Comparison of ENCODE assay signal across 10 mouse cellular contexts in genomic region chrX:53670696-53671095, GRCm38 (mm10). TPM values are rescaled to one million over a fixed set of nuclear protein-coding genes. Genes with fewer than 3 reads are reported as not detected.
DNase-seq lines count a peak whose midpoint lies in the region; ATAC-seq and TF ChIP-seq lines count a peak whose summit lies in the region.
"Not testable (repeated sequence)": the region's sequence is repeated elsewhere in the genome, so short reads cannot be mapped to it uniquely, and the experiment has no call there.
"Had no signal": no experiment of that assay in that cellular context is flagged by ENCODE, and none has a peak within 500 bp of the region (broad histone marks: within the 10 kb centered on the region; RNA-seq: fewer than 3 reads in every experiment).

No protein-coding gene starts in this region.

- not testable (repeated sequence) for H3K4me1 ChIP-seq in embryonic facial prominence, embryonic 10.5 days; forebrain, embryonic 16.5 days (replicated peaks; ENCODE audit: control insufficient read depth, insufficient read depth, low read length); hindbrain, embryonic 10.5 days (replicated peaks); kidney, adult 2 months (ENCODE audit: control insufficient read depth, insufficient read depth, low read length); liver, adult 2 months (ENCODE audit: control insufficient read depth, insufficient read depth, low read length); midbrain, embryonic 10.5 days; neural tube, embryonic 15.5 days

- not testable (repeated sequence) for H3K27me3 ChIP-seq in embryonic facial prominence, embryonic 10.5 days (replicated peaks; ENCODE audit: low read depth, poor library complexity, severe bottlenecking); forebrain, embryonic 16.5 days (replicated peaks; ENCODE audit: control insufficient read depth, insufficient read depth, low read length); hindbrain, embryonic 10.5 days (ENCODE audit: insufficient read depth, poor library complexity, severe bottlenecking); kidney, adult 2 months (replicated peaks; ENCODE audit: control insufficient read depth, insufficient read depth, low read length); liver, adult 2 months (ENCODE audit: control insufficient read depth, insufficient read depth, low read length); midbrain, embryonic 10.5 days (ENCODE audit: low read depth, poor library complexity, severe bottlenecking); neural tube, embryonic 15.5 days (replicated peaks)

- not testable (repeated sequence) for TF ChIP-seq CTCF in kidney, adult 2 months (conservative IDR thresholded peaks at IDR 0.05; ENCODE audit: insufficient read depth, insufficient read length, low read depth, low read length); liver, adult 2 months (IDR thresholded peaks at IDR 0.05; ENCODE audit: low read depth, low read length)

- peak; percentile 39 for ATAC-seq in forebrain, embryonic 16.5 days
- ATAC-seq in neural tube, embryonic 15.5 days (ENCODE audit: low FRiP score) = peak; percentile 67

- TF ChIP-seq POLR2A in kidney, adult 2 months (IDR thresholded peaks at IDR 0.05; ENCODE audit: low read depth, low read length); liver, adult 2 months (IDR thresholded peaks at IDR 0.05; ENCODE audit: extremely low read depth, insufficient read depth, low read length): not testable (repeated sequence)

- not testable (repeated sequence) for H3K79me2 ChIP-seq in liver, adult 2 months (ENCODE audit: control insufficient read depth, insufficient read depth, low read length)

- DNase-seq in CD4-positive, CD25-positive, alpha-beta regulatory T cell, adult 2 months (ENCODE audit: low read depth, low spot score) = peak; percentile 1
- not testable (repeated sequence) for DNase-seq in embryonic facial prominence, embryonic 10.5 days (ENCODE audit: low spot score); hindbrain, embryonic 10.5 days (ENCODE audit: low spot score); kidney, adult 2 months; liver, adult 2 months (ENCODE audit: extremely low read depth, low read depth, low spot score); midbrain, embryonic 10.5 days (ENCODE audit: low spot score)

- H3K9ac ChIP-seq in forebrain, embryonic 16.5 days (replicated peaks; ENCODE audit: low read depth, low read length) = peak overlapping the region; percentile 39; the same call in 1 of the 2 replicates
- not testable (repeated sequence) for H3K9ac ChIP-seq in liver, adult 2 months (ENCODE audit: low read depth, low read length); neural tube, embryonic 15.5 days (replicated peaks)

- H3K4me2 ChIP-seq in forebrain, embryonic 16.5 days (ENCODE audit: low read length) = peak overlapping the region; percentile 49
- peak overlapping the region; percentile 49 for H3K4me2 ChIP-seq in neural tube, embryonic 15.5 days

- WGBS in embryonic facial prominence, embryonic 10.5 days = 16% methylated on average over 4 of the region's 4 CpGs
- 22% methylated on average over 4 of the region's 4 CpGs for WGBS in forebrain, embryonic 16.5 days
- 18% methylated on average over 4 of the region's 4 CpGs for WGBS in hindbrain, embryonic 10.5 days
- 18% methylated on average over 4 of the region's 4 CpGs for WGBS in kidney, adult 2 months
- WGBS in liver, adult 2 months = 7% methylated on average over 3 of the region's 4 CpGs
- 14% methylated on average over 4 of the region's 4 CpGs for WGBS in midbrain, embryonic 10.5 days
- WGBS in neural tube, embryonic 15.5 days = 30% methylated on average over 3 of the region's 4 CpGs

- not testable (repeated sequence) for H3K9me3 ChIP-seq in embryonic facial prominence, embryonic 10.5 days; forebrain, embryonic 16.5 days (ENCODE audit: control insufficient read depth, low read length); hindbrain, embryonic 10.5 days; midbrain, embryonic 10.5 days (replicated peaks); neural tube, embryonic 15.5 days (replicated peaks)

- H3K4me3 ChIP-seq in embryonic facial prominence, embryonic 10.5 days = peak overlapping the region; percentile 46
- H3K4me3 ChIP-seq in forebrain, embryonic 16.5 days (replicated peaks; ENCODE audit: low read length) = peak overlapping the region; percentile 39
- peak overlapping the region; percentile 42 for H3K4me3 ChIP-seq in hindbrain, embryonic 10.5 days
- peak overlapping the region; percentile 45 for H3K4me3 ChIP-seq in kidney, adult 2 months (ENCODE audit: insufficient read depth, low read depth, low read length)
- peak overlapping the region; percentile 48 for H3K4me3 ChIP-seq in liver, adult 2 months (ENCODE audit: insufficient read depth, low read depth, low read length)
- peak overlapping the region; percentile 43 for H3K4me3 ChIP-seq in midbrain, embryonic 10.5 days
- H3K4me3 ChIP-seq in neural tube, embryonic 15.5 days (replicated peaks) = peak overlapping the region; percentile 34

- H3K36me3 ChIP-seq in embryonic facial prominence, embryonic 10.5 days (replicated peaks); forebrain, embryonic 16.5 days (ENCODE audit: control insufficient read depth, insufficient read depth); hindbrain, embryonic 10.5 days; kidney, adult 2 months (ENCODE audit: control insufficient read depth, insufficient read depth, low read length); liver, adult 2 months (ENCODE audit: control insufficient read depth, insufficient read depth, low read length); midbrain, embryonic 10.5 days; neural tube, embryonic 15.5 days: not testable (repeated sequence)

- H3K27ac ChIP-seq in embryonic facial prominence, embryonic 10.5 days (replicated peaks) = peak overlapping the region; percentile 19; the same call in 1 of the 2 replicates
- H3K27ac ChIP-seq in forebrain, embryonic 16.5 days (ENCODE audit: low read length) = peak overlapping the region; percentile 82
- peak overlapping the region; percentile 81 for H3K27ac ChIP-seq in hindbrain, embryonic 10.5 days
- H3K27ac ChIP-seq in kidney, adult 2 months (ENCODE audit: insufficient read depth, low read depth, low read length); liver, adult 2 months (replicated peaks; ENCODE audit: insufficient read depth, low read depth, low read length): not testable (repeated sequence)
- H3K27ac ChIP-seq in midbrain, embryonic 10.5 days (replicated peaks) = peak overlapping the region; percentile 72
- peak overlapping the region; percentile 82 for H3K27ac ChIP-seq in neural tube, embryonic 15.5 days (replicated peaks)

RNA-seq across cellular contexts. Expression of gene Rtl8b, which starts 0.5 kb away (rescaled TPM):
- 46.4 and 47.1 TPM in 2 replicates for polyA plus RNA-seq in embryonic facial prominence, embryonic 10.5 days (2016; fragmentation: Nextera tagmentation; extraction: Ambion mirVana)
- 112 and 119 TPM in 2 replicates for polyA plus RNA-seq in forebrain, embryonic 16.5 days (2015; fragmentation: Nextera tagmentation; extraction: Ambion mirVana)
- polyA plus RNA-seq in hindbrain, embryonic 10.5 days (2016; fragmentation: Nextera tagmentation; extraction: Ambion mirVana) = 56.9 and 86.9 TPM in 2 replicates
- polyA plus RNA-seq in kidney, adult 2 months (2012; rRNA removed) = 95.4 and 110 TPM in 2 replicates
- 3.8 and 6.7 TPM in 2 replicates for total RNA-seq in liver, adult 2 months (2014; rRNA removed)
- 23.2 and 27.2 TPM in 2 replicates for polyA plus RNA-seq in liver, adult 2 months (2012; rRNA removed)
- polyA plus RNA-seq in midbrain, embryonic 10.5 days (2016; fragmentation: Nextera tagmentation; extraction: Ambion mirVana) = 55.9 and 62.4 TPM in 2 replicates
- polyA plus RNA-seq in neural tube, embryonic 15.5 days (2015; fragmentation: Nextera tagmentation; extraction: Ambion mirVana) = 177 and 219 TPM in 2 replicates
- total RNA-seq: MEL had no signal

RNA-seq across cellular contexts. Expression of gene Rtl8a, which starts 27.2 kb away (rescaled TPM):
- polyA plus RNA-seq in embryonic facial prominence, embryonic 10.5 days (2016; fragmentation: Nextera tagmentation; extraction: Ambion mirVana) = 44.2 and 50.6 TPM in 2 replicates
- 146 and 154 TPM in 2 replicates for polyA plus RNA-seq in forebrain, embryonic 16.5 days (2015; fragmentation: Nextera tagmentation; extraction: Ambion mirVana)
- polyA plus RNA-seq in hindbrain, embryonic 10.5 days (2016; fragmentation: Nextera tagmentation; extraction: Ambion mirVana) = 68.5 and 96.4 TPM in 2 replicates
- 114 and 120 TPM in 2 replicates for polyA plus RNA-seq in kidney, adult 2 months (2012; rRNA removed)
- total RNA-seq in liver, adult 2 months (2014; rRNA removed) = 3.1 and 3.2 TPM in 2 replicates
- 36.8 and 39.2 TPM in 2 replicates for polyA plus RNA-seq in liver, adult 2 months (2012; rRNA removed)
- polyA plus RNA-seq in midbrain, embryonic 10.5 days (2016; fragmentation: Nextera tagmentation; extraction: Ambion mirVana) = 55.9 and 75.2 TPM in 2 replicates
- 230 and 281 TPM in 2 replicates for polyA plus RNA-seq in neural tube, embryonic 15.5 days (2015; fragmentation: Nextera tagmentation; extraction: Ambion mirVana)
- total RNA-seq: MEL had no signal

RNA-seq across cellular contexts. Expression of gene 4930502E18Rik, which starts 53.9 kb away (rescaled TPM):
- 0.20 and 0.58 TPM in 2 replicates for polyA plus RNA-seq in embryonic facial prominence, embryonic 10.5 days (2016; fragmentation: Nextera tagmentation; extraction: Ambion mirVana)
- polyA plus RNA-seq in forebrain, embryonic 16.5 days (2015; fragmentation: Nextera tagmentation; extraction: Ambion mirVana) = not detected in 2 replicates
- 0.11 and 0.14 TPM in 2 replicates for polyA plus RNA-seq in hindbrain, embryonic 10.5 days (2016; fragmentation: Nextera tagmentation; extraction: Ambion mirVana)
- polyA plus RNA-seq in kidney, adult 2 months (2012; rRNA removed) = not detected in 2 replicates
- total RNA-seq in liver, adult 2 months (2014; rRNA removed) = not detected in 2 replicates
- polyA plus RNA-seq in liver, adult 2 months (2012; rRNA removed) = not detected in 2 replicates
- polyA plus RNA-seq in midbrain, embryonic 10.5 days (2016; fragmentation: Nextera tagmentation; extraction: Ambion mirVana) = 0.16 and 0.19 TPM in 2 replicates
- 0.20 and 0.24 TPM in 2 replicates for polyA plus RNA-seq in neural tube, embryonic 15.5 days (2015; fragmentation: Nextera tagmentation; extraction: Ambion mirVana)
- total RNA-seq: megakaryocyte-erythroid progenitor cell, adult 5-6 weeks; MEL had no signal
